Mouse (Mus musculus) G1E (cell line): Measurements from ENCODE around the gene Ypel4. TPM values are rescaled to one million over a fixed set of nuclear protein-coding genes. Genes with fewer than 3 reads are reported as not detected.

Source experiments
- ATAC-seq: 2 replicates; pipeline ENCODE4 v1.8.0; 2016; ENCODE audit warnings: mild to moderate bottlenecking; ENCODE audit not compliant: insufficient number of reproducible peaks, poor library complexity, low FRiP score, severe bottlenecking; ENCODE audit errors: extremely low read depth
- DNase-seq: peaks from one replicate; pipeline ENCODE4 v3.0.0; 2012; ENCODE audit warnings: low spot score
- H3K27me3 ChIP-seq: 2 replicates; pipeline ENCODE4 v1.6.1; 2012; ENCODE audit warnings: mild to moderate bottlenecking, low read length, inconsistent platforms; ENCODE audit not compliant: insufficient read depth
- H3K36me3 ChIP-seq: replicated peaks from 2 replicates; pipeline ENCODE3; 2012; ENCODE audit warnings: mild to moderate bottlenecking, inconsistent platforms
- H3K4me1 ChIP-seq: 2 replicates; pipeline ENCODE4 v1.6.1; 2012; ENCODE audit warnings: low read depth, low read length, inconsistent platforms, mixed read lengths; ENCODE audit not compliant: insufficient read depth
- H3K4me3 ChIP-seq: 2 replicates; pipeline ENCODE4 v1.5.1; 2012; ENCODE audit warnings: low read depth, mild to moderate bottlenecking, inconsistent platforms, low read length, moderate library complexity, mixed read lengths
- H3K9me3 ChIP-seq: replicated peaks from 2 replicates; pipeline ENCODE4 v1.6.1; 2012; ENCODE audit warnings: inconsistent platforms
- CTCF ChIP-seq: IDR thresholded peaks from 2 replicates; pipeline ENCODE4 v1.5.1; 2012; ENCODE audit warnings: low read depth, low read length, inconsistent platforms, mixed read lengths
- GATA1 ChIP-seq: IDR thresholded peaks from 2 replicates; pipeline ENCODE4 v1.6.1; 2012; ENCODE audit warnings: borderline replicate concordance, low read length, inconsistent platforms, mixed read lengths
- GATA2 ChIP-seq: IDR thresholded peaks from 2 replicates; pipeline ENCODE4 v1.6.1; 2012; ENCODE audit warnings: low read depth, low read length, inconsistent platforms, borderline replicate concordance
- POLR2AphosphoS5 ChIP-seq: IDR thresholded peaks from 2 replicates; pipeline ENCODE4 v1.6.1; 2012; ENCODE audit warnings: low read depth, low read length, inconsistent platforms; ENCODE audit not compliant: insufficient replicate concordance
- TAL1 ChIP-seq: conservative IDR thresholded peaks from 2 replicates; pipeline ENCODE4 v1.6.1; 2012; ENCODE audit warnings: low read depth, low read length, inconsistent platforms, mixed read lengths
- polyA plus RNA-seq: library from polyadenylated mRNA; stranded (reverse); fragments of >175 nt; gene quantifications from 2 replicates; pipeline ENCODE4 v1.2.3, GENCODE M21; 2012
- total RNA-seq, 2 experiments: library from RNA; stranded (forward) in 1 of 2; stranded (reverse) in 1 of 2; fragments of 200-1000 nt in 1 of 2; fragments of >200 nt in 1 of 2; fragmentation: Nextera tagmentation in 1 of 2; gene quantifications; 2 replicates each; pipeline ENCODE4 v1.2.3; 2014 to 2017

The Ypel4 gene
- total and polyA plus RNA-seq, 3 experiments, result 0.16 to 13.1 (median 0.44) TPM

DNA sequence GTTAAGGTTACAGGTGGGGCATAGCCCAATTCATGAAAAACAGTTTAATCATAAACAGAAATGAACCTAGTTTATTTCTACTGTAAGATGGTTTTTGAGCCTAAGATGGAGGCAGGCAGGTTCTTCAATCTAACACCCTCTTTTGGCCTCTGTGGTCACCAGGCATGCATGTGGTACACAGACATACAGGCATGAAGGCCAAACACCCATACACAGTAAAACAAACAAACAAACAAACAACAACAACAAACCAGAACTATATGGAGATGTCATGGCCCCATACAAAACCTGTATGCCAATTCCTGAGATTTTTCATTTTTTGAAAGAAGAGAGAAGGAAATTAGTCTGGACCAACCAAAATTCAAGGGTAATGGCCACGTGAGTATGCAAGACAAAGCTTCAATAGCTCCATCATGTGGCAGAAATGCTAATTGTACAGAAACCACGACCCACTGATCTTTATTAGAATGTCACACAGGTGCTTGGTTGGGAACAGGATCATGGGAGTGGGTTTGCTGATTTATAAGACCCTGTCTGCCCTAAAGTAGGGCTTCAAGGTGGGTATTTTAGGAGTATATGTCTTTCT lies 24.8 kb downstream of the Ypel4 start:
- DNase-seq (no peak), ATAC-seq (peak; percentile 68)
- Histone ChIP-seq H3K9me3 (no peaks in the 10 kb centered on the region), H3K4me1 (no peaks in the 10 kb centered on the region), H3K27me3 (peaks cover 33% of the 10 kb centered on the region), H3K36me3 (no peaks in the 10 kb centered on the region), H3K4me3 (no peak overlapping the region)
- TF ChIP-seq CTCF (no peak), TAL1 (no peak)

DNA sequence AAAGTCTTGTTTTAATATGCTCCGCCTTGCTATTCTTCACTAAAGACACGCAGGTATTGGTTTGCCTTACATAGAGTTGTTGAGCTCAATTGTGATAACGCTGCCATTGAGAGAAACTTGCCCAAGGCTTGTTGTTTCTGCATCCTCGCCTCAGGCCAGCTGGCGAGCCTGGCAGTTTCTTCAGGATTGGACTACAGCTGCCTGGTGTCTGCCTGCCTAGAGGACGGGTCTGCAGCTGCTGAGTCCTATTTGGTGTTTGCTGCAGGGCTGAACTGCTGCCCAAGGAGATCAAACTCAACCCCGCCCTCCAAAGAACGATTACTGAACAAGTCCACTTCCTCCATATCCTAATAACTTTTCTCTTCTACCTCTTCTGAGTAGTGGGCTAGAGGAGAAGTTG lies 26.9 kb downstream of the Ypel4 start:
- H3K27me3 ChIP-seq, result peaks cover 48% of the 10 kb centered on the region
- ATAC-seq, result no peak
- no peak overlapping the region for H3K4me3 ChIP-seq
- DNase-seq, result no peak
- H3K4me1 ChIP-seq, result no peaks in the 10 kb centered on the region
- TF ChIP-seq GATA1 (no peak), POLR2AphosphoS5 (no peak), GATA2 (no peak), CTCF (no peak), TAL1 (no peak)
- H3K36me3 ChIP-seq, result no peaks in the 10 kb centered on the region
- H3K9me3 ChIP-seq, result no peaks in the 10 kb centered on the region

DNA sequence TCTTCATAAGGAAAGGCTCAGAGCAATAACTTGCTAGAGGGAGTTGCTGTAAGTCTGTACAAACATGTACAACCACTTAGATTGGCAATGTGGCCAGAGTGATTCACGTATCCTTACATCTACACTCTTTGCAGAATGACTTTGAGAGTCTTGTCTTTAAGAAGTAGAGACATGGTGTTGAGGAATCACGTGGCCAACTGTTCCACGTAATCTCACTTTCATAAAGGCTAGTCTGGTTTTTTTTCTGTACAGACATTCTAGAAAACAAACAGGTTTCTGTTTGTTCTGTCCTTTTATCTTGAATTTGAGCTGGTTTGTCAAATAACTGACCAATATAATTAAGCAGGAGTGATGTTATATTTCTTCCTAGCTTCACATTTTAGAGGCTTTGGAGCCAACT lies 27.5 kb downstream of the Ypel4 start:
- Histone ChIP-seq H3K9me3 (no peaks in the 10 kb centered on the region), H3K4me1 (no peaks in the 10 kb centered on the region), H3K4me3 (no peak overlapping the region), H3K36me3 (no peaks in the 10 kb centered on the region), H3K27me3 (peaks cover 49% of the 10 kb centered on the region)
- TF ChIP-seq POLR2AphosphoS5, result no peak
- no peak for TF ChIP-seq CTCF
- TF ChIP-seq GATA2, result no peak
- TF ChIP-seq GATA1, result no peak
- TF ChIP-seq TAL1, result no peak
- no peak for ATAC-seq
- no peak for DNase-seq

DNA sequence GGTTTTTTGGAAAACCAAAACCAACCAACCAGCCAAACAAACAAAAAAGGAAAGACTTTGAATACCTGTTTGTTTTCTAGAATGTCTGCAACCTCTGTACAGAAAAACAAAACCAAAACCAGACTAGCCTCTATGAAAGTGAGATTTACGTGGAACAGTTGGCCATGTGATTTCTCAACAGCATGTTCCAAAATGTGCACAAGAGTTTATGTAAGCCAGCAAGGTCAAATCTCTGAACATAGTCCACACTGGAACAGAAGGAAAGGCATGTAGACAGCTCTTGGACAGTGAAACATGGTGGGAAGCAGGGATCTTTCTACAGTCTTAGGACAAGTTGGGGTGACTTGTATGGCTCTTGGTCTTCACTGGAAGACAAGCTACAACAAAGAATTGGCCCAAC lies 28.0 kb downstream of the Ypel4 start:
- no peak overlapping the region for H3K4me3 ChIP-seq
- H3K27me3 ChIP-seq, result peaks cover 51% of the 10 kb centered on the region
- H3K36me3 ChIP-seq, result no peaks in the 10 kb centered on the region
- DNase-seq (no peak), ATAC-seq (no peak)
- H3K9me3 ChIP-seq, result no peaks in the 10 kb centered on the region
- TF ChIP-seq CTCF (no peak), GATA2 (no peak), GATA1 (no peak), POLR2AphosphoS5 (no peak), TAL1 (no peak)
- H3K4me1 ChIP-seq, result no peaks in the 10 kb centered on the region

DNA sequence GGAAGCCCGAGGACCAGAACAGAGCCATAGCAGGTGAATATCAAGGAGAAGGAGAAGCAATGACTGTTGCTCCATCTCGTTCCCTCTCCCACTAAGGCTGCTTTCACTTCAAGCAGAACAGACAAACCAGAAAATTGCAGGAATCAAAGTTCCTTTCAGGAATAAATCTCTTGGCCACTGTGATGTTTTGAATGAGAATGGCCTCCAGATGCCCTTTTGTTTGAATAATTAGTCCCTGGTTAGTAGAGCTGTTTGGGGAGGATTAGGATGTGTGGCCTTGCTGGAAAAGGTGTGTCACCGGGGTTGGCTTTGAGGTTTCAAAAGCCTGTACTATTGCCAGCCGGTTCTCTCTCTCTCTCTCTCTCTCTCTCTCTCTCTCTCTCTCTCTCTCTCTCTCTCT lies 28.4 kb downstream of the Ypel4 start:
- ATAC-seq, result no peak
- no peaks in the 10 kb centered on the region for H3K36me3 ChIP-seq
- TF ChIP-seq CTCF, result no peak
- no peak for TF ChIP-seq GATA1
- TF ChIP-seq POLR2AphosphoS5, result no peak
- TF ChIP-seq GATA2, result no peak
- no peak for TF ChIP-seq TAL1
- H3K27me3 ChIP-seq, result peaks cover 51% of the 10 kb centered on the region
- H3K9me3 ChIP-seq, result no peaks in the 10 kb centered on the region
- no peak for DNase-seq
- no peak overlapping the region for H3K4me3 ChIP-seq
- no peaks in the 10 kb centered on the region for H3K4me1 ChIP-seq

DNA sequence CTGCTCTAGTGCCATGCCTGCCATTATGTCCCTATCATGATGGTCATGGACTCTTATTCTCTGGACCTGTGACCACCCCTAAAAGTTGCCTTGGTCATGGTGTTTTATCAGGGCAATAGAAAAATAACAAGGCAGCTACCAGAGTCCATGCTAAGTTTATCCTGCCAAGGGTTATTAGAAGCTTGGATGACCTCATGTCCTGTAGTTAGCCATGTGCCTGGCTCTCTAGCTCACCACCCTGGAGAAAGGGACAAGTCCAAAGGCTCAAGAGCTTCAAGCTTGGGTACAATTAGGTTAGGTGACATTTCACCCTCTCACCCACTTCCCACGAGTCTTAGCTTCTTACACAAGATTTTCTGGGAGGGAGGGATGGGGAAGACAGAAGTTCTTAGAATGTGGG lies 29.0 kb downstream of the Ypel4 start:
- Histone ChIP-seq H3K4me1 (no peaks in the 10 kb centered on the region), H3K4me3 (no peak overlapping the region)
- ATAC-seq, result no peak

DNA sequence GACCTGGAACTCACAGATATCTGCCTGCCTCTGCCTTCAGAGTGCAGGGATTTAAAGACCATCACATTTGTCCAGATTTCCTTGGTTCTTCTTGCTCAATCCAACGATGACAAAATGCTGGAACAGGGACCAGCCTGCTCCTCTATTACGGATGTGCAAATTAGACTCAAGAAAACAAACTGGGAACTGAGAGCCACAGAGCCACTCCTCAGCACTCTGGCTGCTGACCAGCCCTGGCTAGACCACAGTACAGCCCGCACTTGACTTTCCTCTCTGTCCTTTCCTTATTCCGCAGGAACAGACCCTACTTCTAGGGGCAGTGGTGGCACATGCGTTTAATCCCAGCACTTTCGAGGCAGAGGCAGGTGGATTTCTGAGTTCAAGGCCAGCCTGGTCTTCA lies 36.6 kb downstream of the Ypel4 start:
- TF ChIP-seq CTCF (no peak), POLR2AphosphoS5 (no peak), TAL1 (no peak), GATA2 (no peak), GATA1 (no peak)
- peaks cover 58% of the 10 kb centered on the region for H3K27me3 ChIP-seq
- DNase-seq (no peak), ATAC-seq (no peak)
- H3K4me3 ChIP-seq, result no peak overlapping the region
- H3K9me3 ChIP-seq, result no peaks in the 10 kb centered on the region
- H3K4me1 ChIP-seq, result no peaks in the 10 kb centered on the region
- no peaks in the 10 kb centered on the region for H3K36me3 ChIP-seq

More for the DNA sequence above, 29.0 kb downstream of the Ypel4 start:
- DNase-seq, result no peak
- H3K27me3 ChIP-seq, result peaks cover 51% of the 10 kb centered on the region
- TF ChIP-seq GATA2 (no peak), POLR2AphosphoS5 (no peak), GATA1 (no peak), TAL1 (no peak), CTCF (no peak)
- H3K36me3 ChIP-seq, result no peaks in the 10 kb centered on the region
- no peaks in the 10 kb centered on the region for H3K9me3 ChIP-seq
